Mouse (Mus musculus): ENCODE results near the gene Btc.

Gene Btc

DNA sequence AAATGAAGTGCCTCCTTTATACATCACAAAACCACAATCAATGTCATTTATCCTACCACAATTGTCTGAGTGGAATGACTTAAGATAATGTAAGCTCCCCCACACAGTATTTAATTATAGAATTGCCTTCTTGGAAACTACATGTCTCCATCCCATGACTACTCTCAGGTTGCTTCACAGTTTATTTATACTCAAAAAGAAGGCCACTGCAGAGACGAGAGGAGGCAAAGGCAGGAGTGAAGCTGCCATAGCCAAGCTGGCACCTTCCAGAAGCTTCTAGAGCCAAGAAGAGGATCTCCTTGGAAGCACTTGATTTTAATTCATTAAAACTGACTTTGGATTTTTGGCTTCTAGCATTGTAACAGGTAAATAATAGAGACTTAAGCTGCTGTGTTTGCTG lies 81.0 kb downstream of the Btc start:
- no peak for DNase-seq (ENCODE audit: low read depth, low spot score)

GRCm38 (mm10) chr5:91320348-91320747 lies 82.4 kb downstream of the Btc start:
- peak; percentile 38 for DNase-seq (ENCODE audit: low read depth, low spot score)

DNA sequence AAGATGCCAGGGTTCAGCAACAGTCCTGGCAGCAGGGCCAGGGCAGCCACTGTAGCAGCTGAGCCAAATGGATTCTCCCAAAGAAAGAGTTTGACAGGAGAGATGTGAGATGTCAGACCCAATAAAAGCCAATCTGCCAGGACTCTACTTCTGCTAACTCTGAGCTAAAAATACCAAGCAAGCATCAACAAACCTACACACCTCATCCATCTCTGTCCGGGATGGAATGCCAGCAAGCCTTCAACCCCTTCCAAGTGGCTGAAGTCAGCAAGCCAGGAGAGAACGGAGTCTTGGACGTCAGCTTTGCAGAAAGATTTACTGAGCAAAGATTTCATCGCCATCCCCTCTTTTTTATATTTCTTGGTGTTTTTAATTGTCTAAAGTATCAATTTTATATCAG lies 88.8 kb downstream of the Btc start:
- DNase-seq (ENCODE audit: low read depth, low spot score), result no peak

- DNase-seq (ENCODE audit: low read depth, low spot score), result peak; percentile 90
Observed at GRCm38 (mm10) chr5:91311767-91312166, 91.0 kb downstream of the Btc start.

DNA sequence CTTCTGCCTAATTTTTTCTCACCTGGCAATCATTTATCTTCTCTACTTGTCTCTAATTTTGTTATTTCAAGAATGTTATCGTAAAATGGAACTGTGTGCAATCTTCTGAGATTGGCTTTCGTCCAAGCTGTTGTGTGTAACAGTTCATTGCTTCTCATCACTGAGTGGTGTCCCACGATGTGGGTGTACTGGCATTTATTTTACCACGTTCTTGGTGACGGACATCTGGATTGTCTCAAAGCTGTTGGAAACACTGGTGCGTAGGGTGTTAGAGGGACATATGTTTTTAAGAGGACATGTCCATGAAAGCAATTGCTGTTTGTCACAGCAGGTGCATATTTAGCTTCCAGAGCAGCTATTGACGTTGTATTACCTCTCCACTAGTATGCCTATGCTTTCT lies 94.2 kb downstream of the Btc start:
- peak; percentile 50 for DNase-seq (ENCODE audit: low read depth, low spot score)

DNA sequence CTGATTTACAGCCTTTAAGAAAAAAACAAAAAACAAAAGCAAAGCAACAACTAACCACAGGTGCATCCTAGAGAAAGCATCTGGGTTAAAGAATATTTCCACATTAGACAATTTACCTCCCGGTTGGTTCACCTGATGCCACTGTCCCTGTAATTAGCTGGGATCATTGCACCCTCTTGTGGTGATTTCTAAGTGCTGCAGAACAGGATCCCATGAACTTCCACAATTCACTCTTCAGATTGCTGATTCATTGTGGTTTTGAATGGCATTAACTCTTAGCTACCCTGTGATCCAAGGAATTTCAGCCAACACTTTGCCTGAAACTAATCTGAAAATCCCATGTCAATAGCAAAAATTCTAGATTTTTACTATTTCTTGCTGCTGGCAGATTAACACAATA lies 94.9 kb downstream of the Btc start:
- DNase-seq (ENCODE audit: low read depth, low spot score), result peak; percentile 98

Data from 3T3-L1 (cell line).